Mouse (Mus musculus) stomach, postnatal 0 days (tissue): ENCODE data around the gene Rps6ka1. TPM values are rescaled to one million over a fixed set of nuclear protein-coding genes. Genes with fewer than 3 reads are reported as not detected.
A peak's percentile ranks its signal among the peaks of the same experiment; 100 is the strongest.

Experiments used
- ATAC-seq: fragments of 200-750 bp; cut with Nextera tagmentation; 2 replicates; pipeline ENCODE4 v1.8.0; 2017; ENCODE audit not compliant: low FRiP score, low TSS enrichment
- DNase-seq: peaks from one replicate; pipeline ENCODE4 v3.0.0-alpha.2; 2016; ENCODE audit warnings: low spot score
- H3K27ac ChIP-seq: fragments of 300-500 bp; sonication (generic); replicated peaks from 2 replicates; pipeline ENCODE4 v1.5.1; 2014; ENCODE audit warnings: mild to moderate bottlenecking, control low read depth
- H3K27me3 ChIP-seq: fragments of 300-500 bp; sonication (generic); 2 replicates; pipeline ENCODE4 v1.6.1; 2014; ENCODE audit warnings: low read length; ENCODE audit not compliant: control insufficient read depth, insufficient read depth
- H3K36me3 ChIP-seq: fragments of 300-500 bp; sonication (generic); 2 replicates; pipeline ENCODE4 v1.6.1; 2014; ENCODE audit warnings: low read length, mixed read lengths; ENCODE audit not compliant: control insufficient read depth, insufficient read depth
- H3K4me1 ChIP-seq: fragments of 300-500 bp; sonication (generic); replicated peaks from 2 replicates; pipeline ENCODE4 v1.6.1; 2014; ENCODE audit warnings: antibody characterized with exemption; ENCODE audit not compliant: control insufficient read depth, insufficient read depth
- H3K4me2 ChIP-seq: fragments of 300-500 bp; sonication (generic); replicated peaks from 2 replicates; pipeline ENCODE4 v1.6.1; 2014; ENCODE audit warnings: low read depth, mild to moderate bottlenecking, control low read depth, moderate library complexity
- H3K4me3 ChIP-seq: fragments of 300-500 bp; sonication (generic); 2 replicates; pipeline ENCODE4 v1.5.1; 2014; ENCODE audit warnings: low read depth, low read length, control low read depth
- H3K9ac ChIP-seq: fragments of 300-500 bp; sonication (generic); 2 replicates; pipeline ENCODE4 v1.6.1; 2014; ENCODE audit warnings: mild to moderate bottlenecking, low read length, control low read depth, mixed read lengths
- H3K9me3 ChIP-seq: fragments of 300-500 bp; sonication (generic); 2 replicates; pipeline ENCODE4 v1.6.1; 2016; ENCODE audit warnings: low read length; ENCODE audit not compliant: control insufficient read depth
- CTCF ChIP-seq: IDR thresholded peaks from 2 replicates; pipeline ENCODE4 v1.5.1; 2016; ENCODE audit warnings: antibody characterized with exemption, low read depth, mild to moderate bottlenecking, moderate library complexity
- EP300 ChIP-seq: optimal IDR thresholded peaks from 2 replicates; pipeline ENCODE3; 2016; ENCODE audit warnings: antibody characterized with exemption
- WGBS: fragments of 180-500 bp; shearing (Covaris S2); extraction: QIAGEN DNeasy Blood & Tissue Kit; methylation state at CpG from one replicate; pipeline ENCODE4 v1.1.7; 2014; 5-methylcytosine and 5-hydroxymethylcytosine counted together
- polyA plus RNA-seq: library from polyadenylated mRNA; unstranded; fragments of >200 nt; fragmentation: Nextera tagmentation; extraction: Ambion mirVana; gene quantifications from 2 replicates; pipeline ENCODE4 v1.2.1, GENCODE M21; 2015

Rps6ka1 gene
- polyA plus RNA-seq, 1 experiment from 2014 or later = 46.0 TPM

DNA sequence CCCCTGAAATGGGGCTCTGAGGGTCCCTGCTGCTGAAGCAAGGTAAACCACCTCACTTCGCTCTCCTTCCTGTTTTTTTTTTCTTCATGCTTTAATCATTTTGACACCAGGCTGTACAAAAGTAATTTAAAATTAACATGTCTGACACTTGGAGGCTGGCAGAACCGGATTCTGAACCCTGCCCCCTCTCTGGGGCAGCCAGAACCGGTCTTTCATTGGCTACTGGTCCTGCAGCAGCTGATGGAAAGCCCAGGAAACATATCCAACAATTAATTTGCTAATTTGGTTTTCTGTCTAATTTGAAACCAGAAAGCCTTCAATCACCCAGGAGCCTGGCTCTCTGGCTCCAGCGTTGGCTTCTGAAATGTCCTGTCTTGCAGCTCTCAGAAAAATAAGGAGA lies 67.4 kb downstream of the Rps6ka1 start:
- 34% methylated on average over 4 of the region's 4 CpGs for WGBS
- Histone ChIP-seq H3K27ac (peak overlapping the region; percentile 75), H3K4me2 (0 out of 2 replicates have a peak overlapping the region, but pooled peaks have one; percentile 27)

DNA sequence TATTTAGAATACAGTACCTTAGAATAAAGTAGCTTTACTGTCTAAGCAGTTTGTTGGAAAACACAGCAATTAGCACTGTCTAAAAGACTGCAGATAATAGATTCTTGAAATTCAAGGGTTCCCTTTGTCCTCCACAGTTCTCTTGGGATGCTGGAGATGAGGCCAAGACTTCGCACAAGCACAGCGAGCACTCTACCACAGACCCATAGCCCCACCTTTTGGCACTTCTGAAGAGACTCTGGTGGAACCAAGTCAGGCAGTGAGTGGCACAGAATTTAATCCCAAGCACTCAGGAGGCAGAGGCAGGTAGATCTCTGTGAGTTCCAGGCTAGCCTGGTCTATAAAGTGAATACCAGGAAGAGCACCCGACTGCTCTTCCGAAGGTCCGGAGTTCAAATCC lies 70.2 kb downstream of the Rps6ka1 start:
- TF ChIP-seq EP300 = no peak
- peak; percentile 23; the same call in 1 of the 2 replicates for TF ChIP-seq CTCF
- H3K4me3 ChIP-seq = no peak overlapping the region
- no peaks in the 10 kb centered on the region for H3K9me3 ChIP-seq
- no peak overlapping the region for H3K9ac ChIP-seq
- H3K4me2 ChIP-seq = no peak overlapping the region
- H3K4me1 ChIP-seq = peaks cover 5% of the 10 kb centered on the region; the same call in 1 of the 2 replicates
- H3K27me3 ChIP-seq = no peaks in the 10 kb centered on the region
- no peaks in the 10 kb centered on the region for H3K36me3 ChIP-seq
- ATAC-seq (no peak), DNase-seq (no peak)
- no peak overlapping the region for H3K27ac ChIP-seq
- WGBS = 91% methylated on average over 5 of the region's 5 CpGs

More for the DNA sequence above, 67.4 kb downstream of the Rps6ka1 start:
- ATAC-seq (no peak), DNase-seq (no peak)
- H3K4me1 ChIP-seq = peaks cover 5% of the 10 kb centered on the region; the same call in 1 of the 2 replicates
- H3K9me3 ChIP-seq = no peaks in the 10 kb centered on the region
- H3K9ac ChIP-seq = no peak overlapping the region
- H3K27me3 ChIP-seq = no peaks in the 10 kb centered on the region
- no peak overlapping the region for H3K4me3 ChIP-seq
- TF ChIP-seq EP300 = no peak
- TF ChIP-seq CTCF = no peak
- H3K36me3 ChIP-seq = no peaks in the 10 kb centered on the region

DNA sequence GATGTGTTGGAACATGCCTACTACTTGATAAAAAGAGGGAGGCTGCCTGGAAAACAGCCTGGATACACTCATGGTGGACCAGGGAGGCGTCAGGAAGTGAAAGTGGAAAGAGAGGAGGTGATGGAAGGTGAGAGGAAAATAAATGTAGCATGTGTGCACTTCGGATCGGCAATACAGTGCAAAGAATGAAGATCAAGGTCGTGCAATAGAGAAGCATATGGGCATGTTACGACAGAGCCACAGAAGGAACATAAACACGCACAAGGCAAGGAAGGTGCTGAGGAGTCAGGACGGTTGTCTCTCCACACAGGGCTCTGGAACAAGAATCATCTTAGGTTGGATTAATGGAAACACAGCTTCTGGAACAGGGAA lies 71.1 kb downstream of the Rps6ka1 start:
- H3K4me3 ChIP-seq = peak overlapping the region; percentile 25
- peak overlapping the region; percentile 42 for H3K4me2 ChIP-seq
- TF ChIP-seq EP300 (no peak), CTCF (no peak)
- WGBS = 14% methylated on average over 7 of the region's 7 CpGs
- ATAC-seq = no peak
- H3K4me1 ChIP-seq = peaks cover 5% of the 10 kb centered on the region; the same call in 1 of the 2 replicates
- peak overlapping the region; percentile 45 for H3K9ac ChIP-seq
- peak overlapping the region; percentile 100 for H3K27ac ChIP-seq
- H3K27me3 ChIP-seq = no peaks in the 10 kb centered on the region
- H3K9me3 ChIP-seq = no peaks in the 10 kb centered on the region
- peak; percentile 37 for DNase-seq
- no peaks in the 10 kb centered on the region for H3K36me3 ChIP-seq

- no peak for TF ChIP-seq CTCF
- TF ChIP-seq EP300 = no peak
- Histone ChIP-seq H3K4me2 (peak overlapping the region; percentile 42), H3K4me3 (peak overlapping the region; percentile 25), H3K9ac (peak overlapping the region; percentile 45), H3K4me1 (peaks cover 5% of the 10 kb centered on the region; the same call in 1 of the 2 replicates), H3K27me3 (no peaks in the 10 kb centered on the region), H3K36me3 (no peaks in the 10 kb centered on the region), H3K27ac (peak overlapping the region; percentile 100), H3K9me3 (no peaks in the 10 kb centered on the region)
- WGBS = 10% methylated on average over 16 of the region's 16 CpGs
- DNase-seq (peak; percentile 26), ATAC-seq (no peak)
Measured at GRCm38 (mm10) chr4:133815635-133816503, 71.7 kb downstream of the Rps6ka1 start.

DNA sequence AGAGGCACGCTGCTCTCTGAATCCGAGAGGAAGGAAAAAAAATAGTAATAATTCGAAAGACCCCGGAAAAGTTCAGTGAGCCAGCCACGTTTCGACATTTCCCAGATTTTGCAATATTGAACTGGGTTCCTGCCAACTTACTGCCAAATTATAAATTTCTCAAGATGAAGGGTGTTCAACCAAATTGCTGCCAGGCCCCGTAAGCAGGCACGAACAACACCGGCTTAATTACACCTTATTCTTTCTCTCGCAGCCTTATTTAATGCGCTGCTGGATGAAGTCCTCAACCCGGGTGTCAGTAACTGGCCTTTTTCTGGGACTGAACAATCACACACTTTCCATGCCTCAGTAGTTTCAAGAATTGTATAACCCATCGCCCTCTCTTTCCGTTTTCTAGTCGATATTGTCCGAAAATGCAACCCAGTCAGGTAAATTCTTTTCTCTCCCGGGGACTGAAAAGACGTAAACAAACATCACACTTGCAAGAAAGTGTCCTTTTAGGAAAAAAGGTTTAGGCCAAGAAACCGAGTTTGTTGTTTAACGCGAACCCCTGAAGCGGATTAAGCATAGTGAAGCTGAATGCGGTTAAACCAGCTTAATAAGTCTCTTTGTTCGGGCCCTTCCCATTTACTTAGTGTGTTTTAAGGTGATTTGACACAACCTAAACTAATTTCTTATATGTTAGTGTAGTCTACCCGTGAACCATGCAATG lies 72.6 kb downstream of the Rps6ka1 start:
- H3K9ac ChIP-seq = peak overlapping the region; percentile 88
- H3K4me2 ChIP-seq = peak overlapping the region; percentile 42
- no peaks in the 10 kb centered on the region for H3K36me3 ChIP-seq
- no peaks in the 10 kb centered on the region for H3K9me3 ChIP-seq
- H3K4me1 ChIP-seq = peaks cover 5% of the 10 kb centered on the region; the same call in 1 of the 2 replicates
- no peak for TF ChIP-seq EP300
- TF ChIP-seq CTCF = no peak
- 18% methylated on average over 25 of the region's 25 CpGs for WGBS
- peak overlapping the region; percentile 100 for H3K27ac ChIP-seq
- H3K27me3 ChIP-seq = no peaks in the 10 kb centered on the region
- DNase-seq (no peak), ATAC-seq (no peak)
- peak overlapping the region; percentile 65 for H3K4me3 ChIP-seq
